Mouse (Mus musculus): ENCODE results near the gene Cdkn2d. TPM values are rescaled to one million over a fixed set of nuclear protein-coding genes. Genes with fewer than 3 reads are reported as not detected.
"Not testable (repeated sequence)": the region's sequence is repeated elsewhere in the genome, so short reads cannot be mapped to it uniquely, and the experiment has no call there.

Gene Cdkn2d
- polyA plus RNA-seq, 1 experiment, result 24.1 TPM

DNA sequence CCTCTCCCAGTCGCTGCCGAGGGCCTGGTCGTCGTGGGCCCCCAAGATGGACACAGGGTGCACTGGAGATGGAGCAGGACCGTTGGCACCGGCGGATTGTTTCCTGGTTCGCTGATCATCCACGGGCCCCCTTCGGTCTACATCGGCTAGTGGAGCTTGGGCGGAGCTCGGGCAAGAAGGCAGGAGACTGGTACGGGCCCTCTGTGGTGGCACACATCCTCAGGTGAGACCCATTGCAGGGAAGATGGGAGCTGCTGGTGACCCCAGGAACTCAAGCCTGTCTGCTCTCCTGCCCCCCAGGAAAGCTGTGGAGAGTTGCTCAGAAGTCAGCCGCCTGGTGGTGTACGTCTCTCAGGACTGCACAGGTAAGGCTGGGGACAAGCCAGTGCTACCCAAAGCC is 22.9 kb downstream of the Cdkn2d start:
- peaks cover 8% of the 10 kb centered on the region for H3K36me3 ChIP-seq (ENCODE audit: control insufficient read depth, insufficient read depth, low read length)
- DNase-seq, result no peak
- WGBS, result 82% methylated on average over 16 of the region's 16 CpGs
- TF ChIP-seq CTCF (conservative IDR thresholded peaks at IDR 0.05; ENCODE audit: insufficient read depth, insufficient read length, low read depth, low read length) (no peak), POLR2A (IDR thresholded peaks at IDR 0.05; ENCODE audit: low read depth, low read length) (no peak)
- no peak overlapping the region for H3K4me3 ChIP-seq (ENCODE audit: insufficient read depth, low read depth, low read length)
- no peak overlapping the region for H3K27ac ChIP-seq (ENCODE audit: insufficient read depth, low read depth, low read length)
- H3K27me3 ChIP-seq (replicated peaks; ENCODE audit: control insufficient read depth, insufficient read depth, low read length), result no peaks in the 10 kb centered on the region
- H3K4me1 ChIP-seq (ENCODE audit: control insufficient read depth, insufficient read depth, low read length), result peaks cover 9% of the 10 kb centered on the region; the same call in 1 of the 2 replicates

- DNase-seq, result no peak
- H3K36me3 ChIP-seq (ENCODE audit: control insufficient read depth, insufficient read depth, low read length), result peaks cover 5% of the 10 kb centered on the region
- 0 out of 2 replicates have a peak overlapping the region, but pooled peaks have one; percentile 1 for H3K4me3 ChIP-seq (ENCODE audit: insufficient read depth, low read depth, low read length)
- no peak overlapping the region for H3K27ac ChIP-seq (ENCODE audit: insufficient read depth, low read depth, low read length)
- TF ChIP-seq POLR2A (IDR thresholded peaks at IDR 0.05; ENCODE audit: low read depth, low read length) (no peak), CTCF (conservative IDR thresholded peaks at IDR 0.05; ENCODE audit: insufficient read depth, insufficient read length, low read depth, low read length) (no peak)
- no peaks in the 10 kb centered on the region for H3K27me3 ChIP-seq (replicated peaks; ENCODE audit: control insufficient read depth, insufficient read depth, low read length)
- H3K4me1 ChIP-seq (ENCODE audit: control insufficient read depth, insufficient read depth, low read length), result peaks cover 9% of the 10 kb centered on the region; the same call in 1 of the 2 replicates
- WGBS, result 68% methylated on average over 5 of the region's 5 CpGs
Measured at GRCm38 (mm10) chr9:21266889-21267288, 24.3 kb downstream of the Cdkn2d start.

DNA sequence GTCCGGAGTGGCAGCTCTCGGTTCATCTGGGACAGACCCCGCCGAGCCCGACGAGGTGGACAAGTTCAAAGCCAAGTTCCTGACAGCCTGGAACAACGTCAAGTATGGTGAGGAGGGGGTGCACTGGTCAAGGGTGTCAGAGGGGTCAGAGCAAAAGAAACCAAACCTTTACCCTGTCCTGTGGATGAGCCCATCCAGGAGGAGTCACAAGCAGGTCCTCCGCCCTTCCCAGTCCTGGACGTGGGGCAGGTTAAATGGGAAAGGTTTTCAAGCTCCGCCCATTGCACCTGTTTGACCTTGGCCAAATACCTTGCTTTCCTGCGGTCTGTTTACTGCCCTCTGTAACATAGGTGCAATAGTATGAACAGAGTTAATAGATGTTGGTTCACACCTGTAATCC is 25.6 kb downstream of the Cdkn2d start:
- no peak for TF ChIP-seq CTCF (conservative IDR thresholded peaks at IDR 0.05; ENCODE audit: insufficient read depth, insufficient read length, low read depth, low read length)
- peak; percentile 40 for TF ChIP-seq POLR2A (IDR thresholded peaks at IDR 0.05; ENCODE audit: low read depth, low read length)
- H3K27ac ChIP-seq (ENCODE audit: insufficient read depth, low read depth, low read length), result peak overlapping the region; percentile 97
- peaks cover 5% of the 10 kb centered on the region for H3K36me3 ChIP-seq (ENCODE audit: control insufficient read depth, insufficient read depth, low read length)
- peaks cover 9% of the 10 kb centered on the region; the same call in 1 of the 2 replicates for H3K4me1 ChIP-seq (ENCODE audit: control insufficient read depth, insufficient read depth, low read length)
- WGBS, result 4% methylated on average over 11 of the region's 11 CpGs
- no peaks in the 10 kb centered on the region for H3K27me3 ChIP-seq (replicated peaks; ENCODE audit: control insufficient read depth, insufficient read depth, low read length)
- peak overlapping the region; percentile 97 for H3K4me3 ChIP-seq (ENCODE audit: insufficient read depth, low read depth, low read length)
- peak; percentile 85 for DNase-seq

DNA sequence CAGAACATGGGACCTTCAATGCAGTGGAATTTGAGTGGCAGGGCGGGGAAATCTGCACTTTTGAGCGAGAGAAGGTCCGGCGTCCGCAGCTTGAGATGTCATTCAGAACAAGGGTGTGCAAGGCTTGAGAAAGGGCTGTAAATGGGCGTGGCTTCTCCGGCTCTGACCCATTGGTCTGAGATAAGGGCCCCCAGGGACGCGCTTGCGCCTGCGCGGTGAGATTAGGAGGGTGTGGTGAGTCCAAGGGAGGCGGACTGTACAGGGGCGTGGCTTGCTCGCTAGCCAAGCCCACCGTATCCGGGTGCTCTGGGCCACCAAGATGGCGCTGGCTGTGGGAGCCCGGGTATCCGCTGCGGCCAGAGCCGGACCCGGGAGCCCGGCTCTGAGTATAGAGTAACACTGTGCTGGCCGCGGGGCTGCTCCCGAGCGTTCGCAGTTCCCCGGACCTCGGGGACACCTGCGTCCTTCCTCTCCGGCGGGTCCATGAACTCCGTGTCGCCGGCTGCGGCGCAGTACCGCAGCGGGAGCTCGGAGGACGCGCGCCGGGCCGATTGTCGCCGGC is 26.1 kb downstream of the Cdkn2d start, which contains the start of gene Atg4d:
Gene Atg4d, plus strand, starts transcription at position 294 of the 562 bp plus-strand sequence.
- Histone ChIP-seq H3K4me3 (ENCODE audit: insufficient read depth, low read depth, low read length) (peak within 1 kb of the TSS; percentile 97), H3K27ac (ENCODE audit: insufficient read depth, low read depth, low read length) (peak within 1 kb of the TSS; percentile 97), H3K27me3 (replicated peaks; ENCODE audit: control insufficient read depth, insufficient read depth, low read length) (no peaks in the 10 kb centered on the region), H3K36me3 (ENCODE audit: control insufficient read depth, insufficient read depth, low read length) (peaks cover 3% of the 10 kb centered on the region), H3K4me1 (ENCODE audit: control insufficient read depth, insufficient read depth, low read length) (peaks cover 9% of the 10 kb centered on the region; the same call in 1 of the 2 replicates)
- DNase-seq, result peak; percentile 99
- TF ChIP-seq CTCF (conservative IDR thresholded peaks at IDR 0.05; ENCODE audit: insufficient read depth, insufficient read length, low read depth, low read length) (no peak), POLR2A (IDR thresholded peaks at IDR 0.05; ENCODE audit: low read depth, low read length) (no peak)
- 0% methylated on average over 49 of the region's 49 CpGs for WGBS

DNA sequence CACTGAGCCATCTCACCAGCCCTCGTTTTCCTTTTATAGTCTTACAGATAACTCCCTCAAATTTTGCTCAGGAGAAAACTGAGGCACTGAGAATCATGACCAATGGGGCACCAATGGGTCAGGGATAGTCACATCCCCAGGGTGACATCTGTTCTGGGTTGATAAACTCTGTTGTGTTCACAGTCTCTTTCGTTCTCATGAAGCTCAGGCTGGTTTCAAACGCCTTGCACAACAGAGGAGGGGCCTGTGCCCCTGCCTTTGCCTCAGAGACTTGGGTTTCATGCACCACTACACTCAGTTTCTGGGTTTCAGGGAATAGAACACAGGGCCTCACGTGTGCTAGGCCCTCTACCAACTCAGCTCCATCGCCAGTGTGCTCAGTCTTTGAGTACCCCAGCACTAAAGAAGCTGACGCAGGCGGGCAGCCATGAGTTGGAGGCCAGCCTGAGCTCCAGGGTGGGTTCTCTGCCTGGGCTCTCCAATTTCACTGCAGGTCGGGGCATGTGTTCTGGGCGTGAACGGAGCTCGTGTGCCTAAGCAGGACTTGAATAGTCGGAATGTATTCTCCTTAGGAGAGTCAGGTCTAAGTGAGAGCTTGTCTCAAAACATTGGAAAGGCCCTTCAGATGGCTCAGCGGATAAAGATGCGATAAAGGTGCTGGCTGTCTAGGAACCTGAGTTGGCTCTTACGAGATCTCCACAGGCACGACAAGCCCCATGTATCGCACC is 26.8 kb downstream of the Cdkn2d start:
- TF ChIP-seq CTCF (conservative IDR thresholded peaks at IDR 0.05; ENCODE audit: insufficient read depth, insufficient read length, low read depth, low read length) (no peak), POLR2A (IDR thresholded peaks at IDR 0.05; ENCODE audit: low read depth, low read length) (no peak)
- no peaks in the 10 kb centered on the region for H3K27me3 ChIP-seq (replicated peaks; ENCODE audit: control insufficient read depth, insufficient read depth, low read length)
- H3K4me3 ChIP-seq (ENCODE audit: insufficient read depth, low read depth, low read length), result peak overlapping the region; percentile 49
- peaks cover 3% of the 10 kb centered on the region; the same call in 1 of the 2 replicates for H3K36me3 ChIP-seq (ENCODE audit: control insufficient read depth, insufficient read depth, low read length)
- H3K4me1 ChIP-seq (ENCODE audit: control insufficient read depth, insufficient read depth, low read length), result peaks cover 9% of the 10 kb centered on the region; the same call in 1 of the 2 replicates
- WGBS, result 26% methylated on average over 17 of the region's 17 CpGs
- H3K27ac ChIP-seq (ENCODE audit: insufficient read depth, low read depth, low read length), result no peak overlapping the region
- DNase-seq, result no peak

GRCm38 (mm10) chr9:21261831-21262230 is 29.4 kb downstream of the Cdkn2d start:
- Histone ChIP-seq H3K4me3 (ENCODE audit: insufficient read depth, low read depth, low read length) (no peak overlapping the region), H3K27ac (ENCODE audit: insufficient read depth, low read depth, low read length) (no peak overlapping the region), H3K36me3 (ENCODE audit: control insufficient read depth, insufficient read depth, low read length) (no peaks in the 10 kb centered on the region), H3K27me3 (replicated peaks; ENCODE audit: control insufficient read depth, insufficient read depth, low read length) (no peaks in the 10 kb centered on the region), H3K4me1 (ENCODE audit: control insufficient read depth, insufficient read depth, low read length) (peaks cover 9% of the 10 kb centered on the region; the same call in 1 of the 2 replicates)
- WGBS, result 47% methylated on average over 2 of the region's 2 CpGs
- TF ChIP-seq CTCF (conservative IDR thresholded peaks at IDR 0.05; ENCODE audit: insufficient read depth, insufficient read length, low read depth, low read length), result no peak
- no peak for TF ChIP-seq POLR2A (IDR thresholded peaks at IDR 0.05; ENCODE audit: low read depth, low read length)
- DNase-seq, result peak; percentile 54

DNA sequence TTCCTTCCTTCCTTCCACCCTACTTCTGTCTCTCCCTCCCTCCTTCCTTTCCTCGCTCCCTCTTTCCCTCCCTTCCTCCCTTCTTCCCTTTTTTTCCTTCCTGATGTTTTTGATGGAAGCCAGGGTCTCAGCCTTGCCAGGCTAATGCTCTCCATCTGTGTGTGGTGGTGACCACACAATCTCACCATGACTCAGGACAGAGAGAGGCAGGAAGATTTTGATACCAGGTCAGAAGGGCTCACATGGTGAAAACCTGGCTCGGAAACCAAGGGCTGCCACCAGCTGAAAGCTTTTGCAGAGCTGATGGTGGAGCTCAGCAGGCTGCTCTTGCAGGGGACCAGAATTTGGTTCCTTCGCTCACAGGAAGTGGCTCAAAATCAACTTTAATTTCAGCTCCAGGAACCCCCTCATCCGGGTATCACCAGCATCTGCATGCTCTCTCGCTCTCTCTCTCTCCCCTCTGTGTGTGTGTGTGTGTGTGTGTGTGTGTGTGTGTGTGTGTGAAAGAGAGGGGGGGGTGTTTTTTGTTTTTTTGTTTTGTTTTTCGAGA is 30.6 kb downstream of the Cdkn2d start:
- H3K36me3 ChIP-seq (ENCODE audit: control insufficient read depth, insufficient read depth, low read length), result no peaks in the 10 kb centered on the region

DNA sequence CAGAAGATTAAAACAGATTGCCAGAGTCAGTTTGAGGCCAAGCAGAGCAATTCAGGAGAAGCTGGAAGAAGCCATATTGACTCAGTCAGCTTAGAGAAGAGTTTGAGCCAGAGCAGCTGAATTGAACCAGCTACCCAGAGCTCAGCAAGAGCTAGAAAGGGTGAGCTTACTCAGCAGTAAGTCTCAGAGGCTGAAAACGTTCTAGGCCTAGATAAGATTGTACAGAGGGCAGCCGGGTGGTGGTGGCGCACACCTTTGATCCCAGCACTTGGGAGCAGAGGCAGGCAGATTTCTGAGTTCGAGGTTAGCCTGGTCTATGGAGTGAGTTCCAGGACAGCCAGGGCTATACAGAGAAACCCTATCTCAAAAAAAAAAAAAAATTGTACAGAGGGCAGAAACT is 34.9 kb downstream of the Cdkn2d start:
- H3K36me3 ChIP-seq (ENCODE audit: control insufficient read depth, insufficient read depth, low read length); H3K27ac ChIP-seq (ENCODE audit: insufficient read depth, low read depth, low read length); DNase-seq; H3K27me3 ChIP-seq (replicated peaks; ENCODE audit: control insufficient read depth, insufficient read depth, low read length); H3K4me1 ChIP-seq (ENCODE audit: control insufficient read depth, insufficient read depth, low read length); H3K4me3 ChIP-seq (ENCODE audit: insufficient read depth, low read depth, low read length): not testable (repeated sequence)
- WGBS, result 86% methylated on average over 4 of the region's 4 CpGs

More for the DNA sequence above, 30.6 kb downstream of the Cdkn2d start:
- DNase-seq, result no peak
- TF ChIP-seq POLR2A (IDR thresholded peaks at IDR 0.05; ENCODE audit: low read depth, low read length) (no peak), CTCF (conservative IDR thresholded peaks at IDR 0.05; ENCODE audit: insufficient read depth, insufficient read length, low read depth, low read length) (no peak)
- Histone ChIP-seq H3K4me1 (ENCODE audit: control insufficient read depth, insufficient read depth, low read length) (no peaks in the 10 kb centered on the region; the same call in 1 of the 2 replicates), H3K27ac (ENCODE audit: insufficient read depth, low read depth, low read length) (no peak overlapping the region), H3K27me3 (replicated peaks; ENCODE audit: control insufficient read depth, insufficient read depth, low read length) (no peaks in the 10 kb centered on the region), H3K4me3 (ENCODE audit: insufficient read depth, low read depth, low read length) (no peak overlapping the region)
- WGBS, result 82% methylated on average over 6 of the region's 6 CpGs

Data from kidney, adult 2 months (tissue).